Mouse (Mus musculus): ENCODE data around the gene Wdr35. TPM values are rescaled to one million over a fixed set of nuclear protein-coding genes. Genes with fewer than 3 reads are reported as not detected.
"Not testable (repeated sequence)": the region's sequence is repeated elsewhere in the genome, so short reads cannot be mapped to it uniquely, and the experiment has no call there.

Gene Wdr35
- total RNA-seq, 2 experiments from 2014 or later: 13.0 to 14.1 TPM

GRCm38 (mm10) chr12:9002038-9002648 lies 28.5 kb downstream of the Wdr35 start:
- intact Hi-C loops (cut with DNase I): loop anchor here (1.0 to 10.0 kb wide), 5 partner anchors 113 to 687 kb away; partner anchors contain the start of gene Hs1bp3
- DNase-seq: peak; percentile 65 to 77

GRCm38 (mm10) chr12:9007146-9007545 lies 33.5 kb downstream of the Wdr35 start:
- intact Hi-C loops (cut with DNase I): loop anchor here (10.0 kb wide), 1 partner anchor 692 kb away; the partner anchor contains the start of gene Hs1bp3
- no peak for DNase-seq

GRCm38 (mm10) chr12:9007811-9008210 lies 34.1 kb downstream of the Wdr35 start:
- DNase-seq: no peak
- intact Hi-C loops (cut with DNase I): loop anchor here (10.0 kb wide), 1 partner anchor 693 kb away; the partner anchor contains the start of gene Hs1bp3

GRCm38 (mm10) chr12:9010311-9010710 lies 36.6 kb downstream of the Wdr35 start:
- no peak for DNase-seq
- intact Hi-C loops (cut with DNase I): no loop called here

- DNase-seq: no peak
- intact Hi-C loops (cut with DNase I): no loop called here
These were observed 42.7 kb downstream of the Wdr35 start for GRCm38 (mm10) chr12:9016376-9016775.

- intact Hi-C loops (cut with DNase I): loop anchor here (10.0 kb wide), 1 partner anchor 696 kb away; no protein-coding TSS in a partner anchor
- DNase-seq: no peak
These were observed 46.7 kb downstream of the Wdr35 start for GRCm38 (mm10) chr12:9020431-9020830.

- no peak for DNase-seq
- intact Hi-C loops (cut with DNase I): loop anchor here (10.0 kb wide), 1 partner anchor 696 kb away; no protein-coding TSS in a partner anchor
These were observed 47.3 kb downstream of the Wdr35 start for GRCm38 (mm10) chr12:9020986-9021385.

GRCm38 (mm10) chr12:9023031-9023430 lies 49.3 kb downstream of the Wdr35 start:
- intact Hi-C loops (cut with DNase I): loop anchor here (10.0 kb wide), 1 partner anchor 698 kb away; no protein-coding TSS in a partner anchor
- no peak for DNase-seq

- intact Hi-C loops (cut with DNase I): loop anchor here (10.0 kb wide), 1 partner anchor 699 kb away; no protein-coding TSS in a partner anchor
- no peak for DNase-seq
These were observed 50.4 kb downstream of the Wdr35 start for GRCm38 (mm10) chr12:9024071-9024470.

GRCm38 (mm10) chr12:9024736-9025135 lies 51.0 kb downstream of the Wdr35 start:
- peak; percentile 64 to 67 for DNase-seq
- intact Hi-C loops (cut with DNase I): loop anchor here (5.0 to 10.0 kb wide), 2 partner anchors 387 to 700 kb away; no protein-coding TSS in a partner anchor

GRCm38 (mm10) chr12:9026843-9027242 lies 53.2 kb downstream of the Wdr35 start:
- DNase-seq: no peak
- intact Hi-C loops (cut with DNase I): loop anchor here (5.0 to 10.0 kb wide), 2 partner anchors 390 to 702 kb away; no protein-coding TSS in a partner anchor

GRCm38 (mm10) chr12:9028816-9029215 lies 55.1 kb downstream of the Wdr35 start:
- DNase-seq: not testable (repeated sequence)
- intact Hi-C loops (cut with DNase I): loop anchor here (5.0 to 10.0 kb wide), 2 partner anchors 392 to 704 kb away; no protein-coding TSS in a partner anchor

GRCm38 (mm10) chr12:9029506-9029887 lies 55.8 kb downstream of the Wdr35 start:
- intact Hi-C loops (cut with DNase I): loop anchor here (5.0 to 10.0 kb wide), 2 partner anchors 392 to 705 kb away; no protein-coding TSS in a partner anchor
- no peak for DNase-seq

GRCm38 (mm10) chr12:9029888-9030723 lies 56.4 kb downstream of the Wdr35 start, which contains the start of gene Ttc32:
TSS of gene Ttc32 (plus strand) at chr12:9029997.
- intact Hi-C loops (cut with DNase I): loop anchor here (2.0 to 10.0 kb wide), 3 partner anchors 393 to 1361 kb away; partner anchors contain the start of gene Rdh14

GRCm38 (mm10) chr12:9031166-9031565 lies 57.5 kb downstream of the Wdr35 start:
- DNase-seq: no peak
- intact Hi-C loops (cut with DNase I): loop anchor here (2.0 kb wide), 1 partner anchor 1360 kb away; the partner anchor contains the start of gene Rdh14

More at GRCm38 (mm10) chr12:9029888-9030723, 56.4 kb downstream of the Wdr35 start, which contains the start of gene Ttc32:
- peak; percentile 96 to 97 for DNase-seq

- intact Hi-C loops (cut with DNase I): no loop called here
- DNase-seq: no peak
These were observed 59.4 kb downstream of the Wdr35 start for GRCm38 (mm10) chr12:9033140-9033539.

GRCm38 (mm10) chr12:9036409-9036808 lies 62.7 kb downstream of the Wdr35 start:
- intact Hi-C loops (cut with DNase I): no loop called here
- DNase-seq: no peak

- intact Hi-C loops (cut with DNase I): no loop called here
- DNase-seq: no peak
These were observed 66.5 kb downstream of the Wdr35 start for GRCm38 (mm10) chr12:9040177-9040576.

- intact Hi-C loops (cut with DNase I): no loop called here
- DNase-seq: no peak
These were observed 67.0 kb downstream of the Wdr35 start for GRCm38 (mm10) chr12:9040686-9041085.

GRCm38 (mm10) chr12:9042316-9042715 lies 68.6 kb downstream of the Wdr35 start:
- DNase-seq: no peak
- intact Hi-C loops (cut with DNase I): no loop called here

- no peak for DNase-seq
- intact Hi-C loops (cut with DNase I): no loop called here
These were observed 69.1 kb downstream of the Wdr35 start for GRCm38 (mm10) chr12:9042759-9043158.

All from heart, postnatal 10 days (tissue).